Mouse (Mus musculus): Measurements from ENCODE around the gene Ascc3. TPM values are rescaled to one million over a fixed set of nuclear protein-coding genes. Genes with fewer than 3 reads are reported as not detected.

Ascc3 gene
- polyA plus RNA-seq, 1 experiment, result 28.7 TPM

GRCm38 (mm10) chr10:50834533-50834932 is 242.1 kb downstream of the Ascc3 start:
- H3K36me3 ChIP-seq (ENCODE audit: control insufficient read depth, insufficient read depth, low read length), result no peaks in the 10 kb centered on the region
- H3K27me3 ChIP-seq (ENCODE audit: control insufficient read depth, insufficient read depth, low read length), result no peaks in the 10 kb centered on the region
- TF ChIP-seq POLR2A (IDR thresholded peaks at IDR 0.05; ENCODE audit: control insufficient read depth, extremely low read depth, insufficient read depth, low read length, poor library complexity), result no peak
- no peak for TF ChIP-seq CTCF (IDR thresholded peaks at IDR 0.05; ENCODE audit: borderline replicate concordance, control insufficient read depth, extremely low read depth, insufficient read depth, low read length, poor library complexity)
- no peak for DNase-seq
- no peak overlapping the region for H3K4me3 ChIP-seq (ENCODE audit: control insufficient read depth, insufficient read depth, low read length)
- H3K27ac ChIP-seq (ENCODE audit: control insufficient read depth, insufficient read depth, low read length), result no peak overlapping the region
- H3K4me1 ChIP-seq (replicated peaks; ENCODE audit: control insufficient read depth, insufficient read depth, low read length), result no peaks in the 10 kb centered on the region
- WGBS, result 93% methylated on average over 2 of the region's 2 CpGs

DNA sequence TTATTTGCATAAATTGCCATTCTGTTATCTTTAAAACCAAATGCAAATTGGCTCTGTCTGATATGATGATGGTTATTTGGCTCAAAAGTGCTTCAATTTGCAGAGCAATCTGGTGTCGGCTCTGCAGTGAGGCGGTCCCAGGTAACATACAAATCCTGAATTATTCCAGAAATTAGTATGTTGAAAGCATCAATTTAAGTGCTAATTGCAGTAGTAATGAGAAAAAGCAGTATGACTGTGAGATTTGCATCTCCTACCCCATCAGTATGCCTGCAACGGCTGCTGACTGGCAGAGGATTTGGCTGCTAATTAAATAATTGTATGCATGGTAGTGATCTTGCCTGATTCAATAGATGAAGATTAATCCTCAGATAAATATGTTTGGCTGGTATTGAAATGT is 250.9 kb downstream of the Ascc3 start:
- H3K27me3 ChIP-seq (ENCODE audit: control insufficient read depth, insufficient read depth, low read length), result no peaks in the 10 kb centered on the region
- H3K27ac ChIP-seq (ENCODE audit: control insufficient read depth, insufficient read depth, low read length), result no peak overlapping the region
- TF ChIP-seq CTCF (IDR thresholded peaks at IDR 0.05; ENCODE audit: borderline replicate concordance, control insufficient read depth, extremely low read depth, insufficient read depth, low read length, poor library complexity) (no peak), POLR2A (IDR thresholded peaks at IDR 0.05; ENCODE audit: control insufficient read depth, extremely low read depth, insufficient read depth, low read length, poor library complexity) (no peak)
- WGBS, result 97% methylated on average over 3 of the region's 3 CpGs
- DNase-seq, result no peak
- H3K4me1 ChIP-seq (replicated peaks; ENCODE audit: control insufficient read depth, insufficient read depth, low read length), result no peaks in the 10 kb centered on the region
- peaks cover 6% of the 10 kb centered on the region; the same call in 1 of the 2 replicates for H3K36me3 ChIP-seq (ENCODE audit: control insufficient read depth, insufficient read depth, low read length)
- H3K4me3 ChIP-seq (ENCODE audit: control insufficient read depth, insufficient read depth, low read length), result no peak overlapping the region

- H3K4me1 ChIP-seq (replicated peaks; ENCODE audit: control insufficient read depth, insufficient read depth, low read length), result no peaks in the 10 kb centered on the region
- WGBS, result 62% methylated on average over 4 of the region's 4 CpGs
- no peaks in the 10 kb centered on the region for H3K36me3 ChIP-seq (ENCODE audit: control insufficient read depth, insufficient read depth, low read length)
- no peaks in the 10 kb centered on the region for H3K27me3 ChIP-seq (ENCODE audit: control insufficient read depth, insufficient read depth, low read length)
- TF ChIP-seq CTCF (IDR thresholded peaks at IDR 0.05; ENCODE audit: borderline replicate concordance, control insufficient read depth, extremely low read depth, insufficient read depth, low read length, poor library complexity) (no peak), POLR2A (IDR thresholded peaks at IDR 0.05; ENCODE audit: control insufficient read depth, extremely low read depth, insufficient read depth, low read length, poor library complexity) (no peak)
- H3K27ac ChIP-seq (ENCODE audit: control insufficient read depth, insufficient read depth, low read length), result no peak overlapping the region
- no peak for DNase-seq
- no peak overlapping the region for H3K4me3 ChIP-seq (ENCODE audit: control insufficient read depth, insufficient read depth, low read length)
Measured at GRCm38 (mm10) chr10:50868202-50868601, 275.7 kb downstream of the Ascc3 start.

- TF ChIP-seq CTCF (IDR thresholded peaks at IDR 0.05; ENCODE audit: borderline replicate concordance, control insufficient read depth, extremely low read depth, insufficient read depth, low read length, poor library complexity) (no peak), POLR2A (IDR thresholded peaks at IDR 0.05; ENCODE audit: control insufficient read depth, extremely low read depth, insufficient read depth, low read length, poor library complexity) (no peak)
- Histone ChIP-seq H3K27me3 (ENCODE audit: control insufficient read depth, insufficient read depth, low read length) (no peaks in the 10 kb centered on the region), H3K27ac (ENCODE audit: control insufficient read depth, insufficient read depth, low read length) (no peak overlapping the region), H3K4me1 (replicated peaks; ENCODE audit: control insufficient read depth, insufficient read depth, low read length) (no peaks in the 10 kb centered on the region), H3K4me3 (ENCODE audit: control insufficient read depth, insufficient read depth, low read length) (no peak overlapping the region), H3K36me3 (ENCODE audit: control insufficient read depth, insufficient read depth, low read length) (no peaks in the 10 kb centered on the region)
- no peak for DNase-seq
- WGBS, result 23% methylated on average over 5 of the region's 5 CpGs
Measured at GRCm38 (mm10) chr10:50876952-50877351, 284.5 kb downstream of the Ascc3 start.

DNA sequence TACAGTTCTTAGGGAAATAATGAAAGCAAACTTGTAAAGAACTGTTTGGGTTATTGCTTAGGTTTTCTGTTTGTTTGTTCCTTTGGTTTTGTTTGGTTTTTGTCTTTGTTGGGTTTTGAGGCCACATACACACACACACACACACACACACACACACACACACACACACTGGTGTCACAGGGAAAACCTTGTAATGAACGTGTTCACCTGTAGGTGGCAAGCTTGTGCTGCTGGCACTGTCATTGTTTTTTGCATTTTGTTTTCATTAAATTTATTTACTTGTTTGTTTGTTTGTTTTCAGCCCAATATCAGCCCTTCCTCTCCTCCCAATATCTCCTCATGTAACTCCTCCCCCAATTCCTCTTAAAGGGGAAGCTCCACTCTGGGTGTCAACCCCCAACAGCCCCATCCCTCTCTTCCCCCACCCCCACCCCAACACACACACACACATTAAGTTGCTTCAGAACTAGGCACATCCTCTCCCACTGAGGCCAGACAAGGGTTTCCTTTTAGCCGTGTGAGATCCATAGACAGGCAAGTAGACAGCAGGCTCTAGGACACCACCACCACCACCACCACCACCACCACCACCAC is 289.1 kb downstream of the Ascc3 start:
- DNase-seq, result no peak
- no peaks in the 10 kb centered on the region for H3K36me3 ChIP-seq (ENCODE audit: control insufficient read depth, insufficient read depth, low read length)
- no peak overlapping the region for H3K4me3 ChIP-seq (ENCODE audit: control insufficient read depth, insufficient read depth, low read length)
- H3K4me1 ChIP-seq (replicated peaks; ENCODE audit: control insufficient read depth, insufficient read depth, low read length), result no peaks in the 10 kb centered on the region
- no peak overlapping the region for H3K27ac ChIP-seq (ENCODE audit: control insufficient read depth, insufficient read depth, low read length)
- WGBS, result 23% methylated on average over 2 of the region's 2 CpGs
- TF ChIP-seq CTCF (IDR thresholded peaks at IDR 0.05; ENCODE audit: borderline replicate concordance, control insufficient read depth, extremely low read depth, insufficient read depth, low read length, poor library complexity), result no peak
- TF ChIP-seq POLR2A (IDR thresholded peaks at IDR 0.05; ENCODE audit: control insufficient read depth, extremely low read depth, insufficient read depth, low read length, poor library complexity), result no peak
- no peaks in the 10 kb centered on the region for H3K27me3 ChIP-seq (ENCODE audit: control insufficient read depth, insufficient read depth, low read length)

DNA sequence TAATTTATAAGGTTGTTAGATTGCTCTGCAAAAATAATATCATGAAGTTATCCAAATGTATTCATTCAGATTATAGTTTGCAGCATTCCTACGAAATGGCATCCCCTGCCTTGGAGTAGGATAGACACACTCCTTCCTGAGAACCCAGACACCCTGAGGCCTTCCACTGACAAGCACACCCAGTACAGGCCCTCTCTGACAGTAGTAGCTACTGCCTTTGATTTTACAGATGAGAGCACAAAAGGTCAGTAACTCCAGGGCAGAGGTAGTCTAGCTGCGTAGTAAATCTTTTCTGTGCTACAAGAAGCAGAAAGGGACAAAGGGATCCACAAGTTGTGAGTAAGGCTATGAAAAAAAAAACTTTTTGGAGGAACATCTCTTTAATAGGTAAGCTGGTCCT is 289.9 kb downstream of the Ascc3 start:
- no peak for DNase-seq
- Histone ChIP-seq H3K36me3 (ENCODE audit: control insufficient read depth, insufficient read depth, low read length) (no peaks in the 10 kb centered on the region), H3K27me3 (ENCODE audit: control insufficient read depth, insufficient read depth, low read length) (no peaks in the 10 kb centered on the region), H3K27ac (ENCODE audit: control insufficient read depth, insufficient read depth, low read length) (no peak overlapping the region), H3K4me1 (replicated peaks; ENCODE audit: control insufficient read depth, insufficient read depth, low read length) (no peaks in the 10 kb centered on the region), H3K4me3 (ENCODE audit: control insufficient read depth, insufficient read depth, low read length) (no peak overlapping the region)
- TF ChIP-seq POLR2A (IDR thresholded peaks at IDR 0.05; ENCODE audit: control insufficient read depth, extremely low read depth, insufficient read depth, low read length, poor library complexity) (no peak), CTCF (IDR thresholded peaks at IDR 0.05; ENCODE audit: borderline replicate concordance, control insufficient read depth, extremely low read depth, insufficient read depth, low read length, poor library complexity) (no peak)
- 92% methylated on average over 2 of the region's 2 CpGs for WGBS

- no peaks in the 10 kb centered on the region for H3K36me3 ChIP-seq (ENCODE audit: control insufficient read depth, insufficient read depth, low read length)
- H3K27ac ChIP-seq (ENCODE audit: control insufficient read depth, insufficient read depth, low read length), result no peak overlapping the region
- H3K4me1 ChIP-seq (replicated peaks; ENCODE audit: control insufficient read depth, insufficient read depth, low read length), result no peaks in the 10 kb centered on the region
- WGBS, result 71% methylated on average over 4 of the region's 4 CpGs
- DNase-seq, result no peak
- TF ChIP-seq POLR2A (IDR thresholded peaks at IDR 0.05; ENCODE audit: control insufficient read depth, extremely low read depth, insufficient read depth, low read length, poor library complexity) (no peak), CTCF (IDR thresholded peaks at IDR 0.05; ENCODE audit: borderline replicate concordance, control insufficient read depth, extremely low read depth, insufficient read depth, low read length, poor library complexity) (no peak)
- no peaks in the 10 kb centered on the region for H3K27me3 ChIP-seq (ENCODE audit: control insufficient read depth, insufficient read depth, low read length)
- no peak overlapping the region for H3K4me3 ChIP-seq (ENCODE audit: control insufficient read depth, insufficient read depth, low read length)
Measured at GRCm38 (mm10) chr10:50886305-50886704, 293.8 kb downstream of the Ascc3 start.
